Mouse (Mus musculus): Measurements from ENCODE around the gene Pcnt. TPM values are rescaled to one million over a fixed set of nuclear protein-coding genes. Genes with fewer than 3 reads are reported as not detected.

Pcnt gene
- polyA plus RNA-seq, 1 experiment: 38.0 TPM

- no peak overlapping the region for H3K4me3 ChIP-seq (replicated peaks; ENCODE audit: extremely low read depth, low read depth, low read length)
- H3K4me1 ChIP-seq (ENCODE audit: control insufficient read depth, insufficient read depth, low read length): no peaks in the 10 kb centered on the region
- 90% methylated on average over 7 of the region's 7 CpGs for WGBS
- no peak for DNase-seq
- no peak for TF ChIP-seq CTCF (IDR thresholded peaks at IDR 0.05; ENCODE audit: insufficient read depth, low read length)
- no peak for TF ChIP-seq POLR2A (IDR thresholded peaks at IDR 0.05; ENCODE audit: borderline replicate concordance, extremely low read depth, low read depth, low read length)
Observed at GRCm38 (mm10) chr10:76425674-76426073, 16.9 kb downstream of the Pcnt start.

GRCm38 (mm10) chr10:76416811-76417210, 25.8 kb downstream of the Pcnt start:
- WGBS: 91% methylated on average over 12 of the region's 12 CpGs
- no peak overlapping the region for H3K4me3 ChIP-seq (replicated peaks; ENCODE audit: extremely low read depth, low read depth, low read length)
- no peak for TF ChIP-seq POLR2A (IDR thresholded peaks at IDR 0.05; ENCODE audit: borderline replicate concordance, extremely low read depth, low read depth, low read length)
- no peak for TF ChIP-seq CTCF (IDR thresholded peaks at IDR 0.05; ENCODE audit: insufficient read depth, low read length)
- no peak for DNase-seq
- no peaks in the 10 kb centered on the region for H3K4me1 ChIP-seq (ENCODE audit: control insufficient read depth, insufficient read depth, low read length)

- TF ChIP-seq POLR2A (IDR thresholded peaks at IDR 0.05; ENCODE audit: borderline replicate concordance, extremely low read depth, low read depth, low read length): no peak
- TF ChIP-seq CTCF (IDR thresholded peaks at IDR 0.05; ENCODE audit: insufficient read depth, low read length): no peak
- no peak for DNase-seq
- Histone ChIP-seq H3K4me1 (ENCODE audit: control insufficient read depth, insufficient read depth, low read length) (no peaks in the 10 kb centered on the region), H3K4me3 (replicated peaks; ENCODE audit: extremely low read depth, low read depth, low read length) (no peak overlapping the region)
- 92% methylated on average over 10 of the region's 10 CpGs for WGBS
Observed at GRCm38 (mm10) chr10:76408520-76408919, 34.1 kb downstream of the Pcnt start.

GRCm38 (mm10) chr10:76392596-76392995, 50.0 kb downstream of the Pcnt start:
- TF ChIP-seq POLR2A (IDR thresholded peaks at IDR 0.05; ENCODE audit: borderline replicate concordance, extremely low read depth, low read depth, low read length): no peak
- TF ChIP-seq CTCF (IDR thresholded peaks at IDR 0.05; ENCODE audit: insufficient read depth, low read length): no peak
- H3K4me3 ChIP-seq (replicated peaks; ENCODE audit: extremely low read depth, low read depth, low read length): no peak overlapping the region
- no peaks in the 10 kb centered on the region for H3K4me1 ChIP-seq (ENCODE audit: control insufficient read depth, insufficient read depth, low read length)
- DNase-seq: no peak
- WGBS: 95% methylated on average over 12 of the region's 12 CpGs

- TF ChIP-seq POLR2A (IDR thresholded peaks at IDR 0.05; ENCODE audit: borderline replicate concordance, extremely low read depth, low read depth, low read length): no peak
- TF ChIP-seq CTCF (IDR thresholded peaks at IDR 0.05; ENCODE audit: insufficient read depth, low read length): peak; percentile 61
- H3K4me1 ChIP-seq (ENCODE audit: control insufficient read depth, insufficient read depth, low read length): no peaks in the 10 kb centered on the region
- H3K4me3 ChIP-seq (replicated peaks; ENCODE audit: extremely low read depth, low read depth, low read length): no peak overlapping the region
- DNase-seq: peak; percentile 19
- 86% methylated on average over 9 of the region's 9 CpGs for WGBS
Observed at GRCm38 (mm10) chr10:76391786-76392185, 50.8 kb downstream of the Pcnt start.

GRCm38 (mm10) chr10:76391166-76391565, 51.4 kb downstream of the Pcnt start:
- Histone ChIP-seq H3K4me3 (replicated peaks; ENCODE audit: extremely low read depth, low read depth, low read length) (no peak overlapping the region), H3K4me1 (ENCODE audit: control insufficient read depth, insufficient read depth, low read length) (no peaks in the 10 kb centered on the region)
- TF ChIP-seq CTCF (IDR thresholded peaks at IDR 0.05; ENCODE audit: insufficient read depth, low read length): no peak
- TF ChIP-seq POLR2A (IDR thresholded peaks at IDR 0.05; ENCODE audit: borderline replicate concordance, extremely low read depth, low read depth, low read length): no peak
- DNase-seq: no peak
- WGBS: 96% methylated on average over 9 of the region's 9 CpGs

- WGBS: 93% methylated on average over 18 of the region's 18 CpGs
- TF ChIP-seq POLR2A (IDR thresholded peaks at IDR 0.05; ENCODE audit: borderline replicate concordance, extremely low read depth, low read depth, low read length): no peak
- TF ChIP-seq CTCF (IDR thresholded peaks at IDR 0.05; ENCODE audit: insufficient read depth, low read length): no peak
- DNase-seq: no peak
- H3K4me1 ChIP-seq (ENCODE audit: control insufficient read depth, insufficient read depth, low read length): no peaks in the 10 kb centered on the region
- no peak overlapping the region for H3K4me3 ChIP-seq (replicated peaks; ENCODE audit: extremely low read depth, low read depth, low read length)
Observed at GRCm38 (mm10) chr10:76374981-76375380, 67.6 kb downstream of the Pcnt start.

- no peak for DNase-seq
- WGBS: 70% methylated on average over 3 of the region's 3 CpGs
- Histone ChIP-seq H3K4me3 (replicated peaks; ENCODE audit: extremely low read depth, low read depth, low read length) (no peak overlapping the region), H3K4me1 (ENCODE audit: control insufficient read depth, insufficient read depth, low read length) (no peaks in the 10 kb centered on the region)
- TF ChIP-seq CTCF (IDR thresholded peaks at IDR 0.05; ENCODE audit: insufficient read depth, low read length) (no peak), POLR2A (IDR thresholded peaks at IDR 0.05; ENCODE audit: borderline replicate concordance, extremely low read depth, low read depth, low read length) (no peak)
Observed at GRCm38 (mm10) chr10:76371736-76372135, 70.8 kb downstream of the Pcnt start.

GRCm38 (mm10) chr10:76368766-76369165, 73.8 kb downstream of the Pcnt start:
- TF ChIP-seq POLR2A (IDR thresholded peaks at IDR 0.05; ENCODE audit: borderline replicate concordance, extremely low read depth, low read depth, low read length) (no peak), CTCF (IDR thresholded peaks at IDR 0.05; ENCODE audit: insufficient read depth, low read length) (no peak)
- Histone ChIP-seq H3K4me1 (ENCODE audit: control insufficient read depth, insufficient read depth, low read length) (no peaks in the 10 kb centered on the region), H3K4me3 (replicated peaks; ENCODE audit: extremely low read depth, low read depth, low read length) (no peak overlapping the region)
- 94% methylated on average over 13 of the region's 13 CpGs for WGBS
- no peak for DNase-seq

- no peak for DNase-seq
- Histone ChIP-seq H3K4me3 (replicated peaks; ENCODE audit: extremely low read depth, low read depth, low read length) (no peak overlapping the region), H3K4me1 (ENCODE audit: control insufficient read depth, insufficient read depth, low read length) (no peaks in the 10 kb centered on the region)
- 36% methylated on average over 3 of the region's 3 CpGs for WGBS
- TF ChIP-seq CTCF (IDR thresholded peaks at IDR 0.05; ENCODE audit: insufficient read depth, low read length) (no peak), POLR2A (IDR thresholded peaks at IDR 0.05; ENCODE audit: borderline replicate concordance, extremely low read depth, low read depth, low read length) (no peak)
Observed at GRCm38 (mm10) chr10:76363233-76363632, 79.4 kb downstream of the Pcnt start.

Measured in lung, adult 2 months (tissue).